Comparison of ENCODE assay signal across 32 mouse cellular contexts in the genomic region with DNA sequence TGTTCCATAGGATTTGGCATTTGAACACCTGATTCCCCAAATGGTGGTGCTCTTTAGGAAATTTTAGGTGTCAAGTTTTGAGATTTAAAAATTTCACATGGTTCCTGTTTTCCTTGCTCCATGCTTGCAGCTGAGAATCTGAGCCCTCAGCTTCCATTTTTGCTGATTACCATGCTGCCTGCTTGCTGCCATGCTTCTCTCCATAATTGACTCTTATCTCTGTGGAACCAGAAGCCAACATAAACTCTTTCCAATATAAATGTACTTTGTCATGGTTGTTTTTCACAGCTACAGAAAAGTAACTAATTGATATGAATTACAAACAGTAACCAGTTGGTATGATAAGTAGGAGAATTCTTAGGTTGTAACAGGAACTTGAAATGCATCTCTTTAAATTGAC.
"Had no signal": no experiment of that assay in that cellular context is flagged by ENCODE, and none has a peak within 500 bp of the region (broad histone marks: within the 10 kb centered on the region; RNA-seq: fewer than 3 reads in every experiment).

No protein-coding gene starts in this region.

- H3K4me2 ChIP-seq: limb, embryonic 12.5 days; limb, embryonic 13.5 days; limb, embryonic 15.5 days; liver, embryonic 11.5 days; liver, embryonic 12.5 days; liver, embryonic 13.5 days; liver, embryonic 15.5 days; lung, embryonic 14.5 days; lung, embryonic 15.5 days; midbrain, embryonic 11.5 days; midbrain, embryonic 12.5 days; midbrain, embryonic 13.5 days; midbrain, embryonic 15.5 days; neural tube, embryonic 12.5 days had no signal

- H3K4me3 ChIP-seq: limb, embryonic 10.5 days; limb, embryonic 12.5 days; limb, embryonic 13.5 days; limb, embryonic 15.5 days; liver, embryonic 12.5 days; liver, embryonic 13.5 days; liver, embryonic 15.5 days; lung, embryonic 15.5 days; megakaryocyte, embryonic 14.5 days; midbrain, embryonic 10.5 days; midbrain, embryonic 12.5 days; midbrain, embryonic 13.5 days; midbrain, embryonic 15.5 days; myocyte; neural tube, embryonic 12.5 days had no signal

- ATAC-seq: liver, embryonic 12.5 days; liver, postnatal 0 days; lung, postnatal 0 days; midbrain, embryonic 13.5 days; midbrain, embryonic 15.5 days; midbrain, embryonic 16.5 days had no signal

- H3K27me3 ChIP-seq: limb, embryonic 12.5 days; limb, embryonic 13.5 days; limb, embryonic 15.5 days; liver, embryonic 12.5 days; liver, embryonic 13.5 days; liver, embryonic 15.5 days; lung, embryonic 15.5 days; megakaryocyte, embryonic 14.5 days; midbrain, embryonic 12.5 days; midbrain, embryonic 13.5 days; midbrain, embryonic 15.5 days; neural tube, embryonic 12.5 days had no signal

- H3K4me1 ChIP-seq: limb, embryonic 10.5 days; limb, embryonic 12.5 days; limb, embryonic 13.5 days; limb, embryonic 15.5 days; liver, embryonic 12.5 days; liver, embryonic 13.5 days; liver, embryonic 15.5 days; lung, embryonic 15.5 days; megakaryocyte, embryonic 14.5 days; midbrain, embryonic 10.5 days; midbrain, embryonic 12.5 days; midbrain, embryonic 13.5 days; midbrain, embryonic 15.5 days; neural tube, embryonic 12.5 days had no signal

- DNase-seq: left cerebral cortex, postnatal 4 days; liver; liver, embryonic 13.5 days; liver, postnatal 0 days; lung, adult 18-20 months; lung, adult 2 months; lung, embryonic 14.5 days; lung, postnatal 10 days; lung, postnatal 14 days; lung, postnatal 36 days; lung, postnatal 4 days; midbrain, embryonic 14.5 days had no signal

- H3K9ac ChIP-seq: limb, embryonic 12.5 days; limb, embryonic 13.5 days; limb, embryonic 15.5 days; liver, embryonic 12.5 days; liver, embryonic 13.5 days; liver, embryonic 14.5 days; liver, embryonic 15.5 days; liver, postnatal 0 days; lung, embryonic 14.5 days; lung, embryonic 15.5 days; midbrain, embryonic 12.5 days; midbrain, embryonic 13.5 days; midbrain, embryonic 15.5 days; neural tube, embryonic 12.5 days had no signal

- H3K36me3 ChIP-seq: limb, embryonic 10.5 days; limb, embryonic 12.5 days; limb, embryonic 13.5 days; limb, embryonic 15.5 days; liver, embryonic 12.5 days; liver, embryonic 13.5 days; liver, embryonic 15.5 days; lung, embryonic 15.5 days; midbrain, embryonic 10.5 days; midbrain, embryonic 12.5 days; midbrain, embryonic 13.5 days; midbrain, embryonic 15.5 days; neural tube, embryonic 12.5 days had no signal

- H3K27ac ChIP-seq: limb, embryonic 10.5 days; limb, embryonic 12.5 days; limb, embryonic 13.5 days; limb, embryonic 15.5 days; liver, embryonic 12.5 days; liver, embryonic 13.5 days; liver, embryonic 14.5 days; liver, embryonic 15.5 days; lung, embryonic 15.5 days; macrophage; midbrain, embryonic 10.5 days; midbrain, embryonic 12.5 days; midbrain, embryonic 13.5 days; midbrain, embryonic 15.5 days; neural tube, embryonic 12.5 days had no signal

- H3K9me3 ChIP-seq: limb, embryonic 10.5 days; limb, embryonic 12.5 days; limb, embryonic 13.5 days; limb, embryonic 15.5 days; liver, embryonic 12.5 days; liver, embryonic 13.5 days; liver, embryonic 15.5 days; lung, embryonic 15.5 days; megakaryocyte, embryonic 14.5 days; midbrain, embryonic 10.5 days; midbrain, embryonic 12.5 days; midbrain, embryonic 13.5 days; midbrain, embryonic 15.5 days; neural tube, embryonic 12.5 days had no signal
